Mouse (Mus musculus) ES-E14 (cell line): ENCODE results near the gene Tctex1d2. TPM values are rescaled to one million over a fixed set of nuclear protein-coding genes. Genes with fewer than 3 reads are reported as not detected.

Experiments
- DNase-seq: peaks from one replicate; pipeline ENCODE4 v3.0.0-alpha.2; 2013; ENCODE audit warnings: low read depth, low spot score
- H3K27ac ChIP-seq: 2 replicates; pipeline ENCODE4 v1.5.1; 2012; ENCODE audit warnings: low read depth, mild to moderate bottlenecking, low read length, moderate library complexity, mixed read lengths; ENCODE audit not compliant: poor library complexity, insufficient read depth, severe bottlenecking
- H3K36me3 ChIP-seq: 2 replicates; pipeline ENCODE4 v1.6.1; 2012; ENCODE audit warnings: mild to moderate bottlenecking, low read length, moderate library complexity, mixed read lengths; ENCODE audit not compliant: control insufficient read depth, poor library complexity, insufficient read depth, severe bottlenecking
- H3K4me1 ChIP-seq, 2 experiments: fragments of 150-350 bp in 1 of 2; sonication (generic) in 1 of 2; 2 replicates each; pipeline ENCODE4 v1.6.1; 2012; ENCODE audit warnings: low read length in 2 of 2, mild to moderate bottlenecking in 1 of 2, mixed read lengths in 1 of 2; ENCODE audit not compliant: control insufficient read depth in 2 of 2, insufficient read depth in 2 of 2, poor library complexity in 1 of 2
- H3K4me3 ChIP-seq, 2 experiments: fragments of 150-350 bp in 1 of 2; sonication (generic) in 1 of 2; 2 replicates each; pipeline ENCODE4 v1.5.1; 2012; ENCODE audit warnings: low read length in 2 of 2, low read depth in 1 of 2, mild to moderate bottlenecking in 1 of 2, mixed read lengths in 1 of 2; ENCODE audit not compliant: insufficient read depth in 1 of 2, poor library complexity in 1 of 2, severe bottlenecking in 1 of 2
- H3K9ac ChIP-seq: 2 replicates; pipeline ENCODE4 v1.6.1; 2012; ENCODE audit warnings: low read depth, mild to moderate bottlenecking, low read length, mixed read lengths; ENCODE audit not compliant: poor library complexity, insufficient read depth, severe bottlenecking
- H3K9me3 ChIP-seq: fragments of 150-350 bp; sonication (generic); 2 replicates; pipeline ENCODE4 v1.6.1; 2012; ENCODE audit warnings: low read depth, mild to moderate bottlenecking, low read length; ENCODE audit not compliant: control insufficient read depth, insufficient read depth
- CHD2 ChIP-seq: IDR thresholded peaks from 2 replicates; pipeline ENCODE4 v1.6.1; 2014; ENCODE audit warnings: mild to moderate bottlenecking, low read depth, low read length, inconsistent platforms
- HCFC1 ChIP-seq: IDR thresholded peaks from 2 replicates; pipeline ENCODE4 v1.6.1; 2012; ENCODE audit warnings: low read length, inconsistent platforms, borderline replicate concordance; ENCODE audit not compliant: insufficient read depth
- MAFK ChIP-seq: IDR thresholded peaks from 2 replicates; pipeline ENCODE4 v1.6.1; 2014; ENCODE audit warnings: mild to moderate bottlenecking, low read depth, low read length, inconsistent platforms; ENCODE audit not compliant: insufficient read depth
- ZC3H11A ChIP-seq: IDR thresholded peaks from 2 replicates; pipeline ENCODE4 v1.6.1; 2012; ENCODE audit warnings: low read depth, mild to moderate bottlenecking, inconsistent platforms, low read length, borderline replicate concordance
- ZNF384 ChIP-seq: IDR thresholded peaks from 2 replicates; pipeline ENCODE4 v1.6.1; 2012; ENCODE audit warnings: low read depth, low read length, inconsistent platforms
- in situ Hi-C, 2 experiments: fragments of 600-800 bp; cut with MboI; formaldehyde crosslinking; loops; one replicate each; pipeline ENCODE4 v1.15.1; 2025; ENCODE audit warnings: low sequenced_read_pairs in 2 of 2, inconsistent platforms in 1 of 2; ENCODE audit not compliant: unreplicated experiment in 2 of 2
- total RNA-seq: library from RNA; depleted of rRNA; stranded (reverse); fragments of 300-350 nt; gene quantifications from 2 replicates; pipeline ENCODE4 v1.2.3, GENCODE M21; 2012

The Tctex1d2 gene
- total RNA-seq, 1 experiment, result 9.5 TPM

GRCm38 (mm10) chr16:32433138-32433537 is 13.6 kb downstream of the Tctex1d2 start:
- Histone ChIP-seq H3K36me3 (0 out of 2 replicates have a peak, but pooled peaks cover 1% of the 10 kb centered on the region), H3K9ac (no peak overlapping the region), H3K4me3 (no peak overlapping the region), H3K9me3 (no peaks in the 10 kb centered on the region), H3K4me1 (no peaks in the 10 kb centered on the region), H3K27ac (no peak overlapping the region)
- in situ Hi-C loops, result no loop called here
- no peak for DNase-seq
- TF ChIP-seq ZC3H11A, result no peak

DNA sequence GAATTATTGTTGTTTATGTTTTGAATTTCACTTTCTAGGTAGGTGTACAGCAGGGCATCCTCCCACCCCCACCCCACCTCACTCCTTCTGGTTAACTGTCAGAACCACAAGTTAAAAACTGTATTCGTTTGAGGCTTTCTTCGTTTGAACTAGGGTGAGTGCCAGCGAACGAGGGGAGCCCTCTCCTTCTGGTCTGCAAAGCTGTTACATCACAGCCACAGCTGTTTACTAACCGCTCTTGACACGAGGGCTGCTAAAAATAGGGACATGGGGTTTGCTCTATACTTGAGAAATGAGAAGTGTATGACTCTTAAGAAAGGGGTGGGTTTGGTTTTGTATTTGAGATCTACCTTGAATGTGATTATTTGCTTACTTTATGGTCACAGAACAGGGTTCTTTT is 14.6 kb downstream of the Tctex1d2 start:
- H3K4me1 ChIP-seq, result no peaks in the 10 kb centered on the region
- in situ Hi-C loops, result no loop called here
- H3K4me3 ChIP-seq, result no peak overlapping the region
- no peak for TF ChIP-seq MAFK
- no peak overlapping the region for H3K9ac ChIP-seq
- DNase-seq, result no peak
- H3K9me3 ChIP-seq, result no peaks in the 10 kb centered on the region
- H3K27ac ChIP-seq, result no peak overlapping the region
- 0 out of 2 replicates have a peak, but pooled peaks cover 1% of the 10 kb centered on the region for H3K36me3 ChIP-seq

DNA sequence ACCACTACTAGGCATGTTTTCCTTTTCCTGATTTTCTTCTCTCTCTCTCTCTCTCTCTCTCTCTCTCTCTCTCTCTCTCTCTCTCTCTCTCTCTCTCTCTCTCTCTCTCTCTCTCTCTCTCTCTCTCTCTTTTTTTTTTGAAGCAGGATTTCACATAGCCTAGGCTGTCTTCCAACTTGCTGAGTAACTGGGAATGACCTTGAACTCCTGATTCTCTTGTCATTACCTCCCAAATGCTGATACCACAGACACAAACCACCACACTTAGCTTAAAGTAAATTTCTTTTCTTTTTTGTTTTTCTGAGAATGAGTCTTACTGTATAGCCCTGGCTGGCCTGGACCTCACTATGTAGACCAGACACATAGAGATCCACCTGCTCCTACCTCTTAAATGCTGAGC is 15.2 kb downstream of the Tctex1d2 start:
- in situ Hi-C loops, result no loop called here
- no peaks in the 10 kb centered on the region for H3K4me1 ChIP-seq

GRCm38 (mm10) chr16:32436657-32437056 is 17.2 kb downstream of the Tctex1d2 start:
- Histone ChIP-seq H3K27ac (no peak overlapping the region), H3K9ac (no peak overlapping the region), H3K9me3 (no peaks in the 10 kb centered on the region), H3K36me3 (0 out of 2 replicates have a peak, but pooled peaks cover 1% of the 10 kb centered on the region), H3K4me3 (no peak overlapping the region), H3K4me1 (no peaks in the 10 kb centered on the region)
- no peak for DNase-seq
- TF ChIP-seq ZNF384 (no peak), HCFC1 (no peak), CHD2 (no peak), MAFK (no peak), ZC3H11A (no peak)
- in situ Hi-C loops, result no loop called here

More for the DNA sequence above, 15.2 kb downstream of the Tctex1d2 start:
- Histone ChIP-seq H3K27ac (no peak overlapping the region), H3K9ac (no peak overlapping the region), H3K4me3 (no peak overlapping the region), H3K36me3 (0 out of 2 replicates have a peak, but pooled peaks cover 1% of the 10 kb centered on the region), H3K9me3 (no peaks in the 10 kb centered on the region)
- TF ChIP-seq ZNF384 (no peak), HCFC1 (no peak), CHD2 (no peak), ZC3H11A (no peak), MAFK (no peak)
- no peak for DNase-seq

DNA sequence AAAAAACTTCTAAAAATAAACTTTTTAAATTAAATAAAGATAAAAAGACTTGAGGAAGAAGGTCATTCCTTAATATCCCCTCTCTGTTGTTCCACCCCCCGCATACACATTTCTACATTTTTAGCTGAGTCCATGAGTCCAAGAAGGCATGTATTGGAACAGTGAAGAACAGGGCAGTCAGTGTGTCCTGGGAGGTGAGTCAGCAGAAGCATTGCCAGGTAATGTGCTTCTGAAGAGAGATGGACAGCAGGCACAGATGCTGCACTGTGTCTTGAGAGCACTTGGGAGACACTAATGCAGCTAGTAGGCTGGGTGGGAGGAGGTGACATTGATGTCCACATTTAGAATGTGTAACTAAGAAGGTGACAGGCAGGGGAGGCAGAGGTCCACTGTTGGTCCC is 17.8 kb downstream of the Tctex1d2 start:
- Histone ChIP-seq H3K9ac (no peak overlapping the region), H3K36me3 (0 out of 2 replicates have a peak, but pooled peaks cover 1% of the 10 kb centered on the region), H3K4me1 (no peaks in the 10 kb centered on the region), H3K4me3 (no peak overlapping the region), H3K9me3 (no peaks in the 10 kb centered on the region), H3K27ac (no peak overlapping the region)
- no peak for DNase-seq
- TF ChIP-seq MAFK (no peak), ZC3H11A (no peak), ZNF384 (no peak), CHD2 (no peak), HCFC1 (no peak)
- in situ Hi-C loops, result no loop called here
